8 mouse cellular contexts compared by ENCODE assay signal in the genomic region with DNA sequence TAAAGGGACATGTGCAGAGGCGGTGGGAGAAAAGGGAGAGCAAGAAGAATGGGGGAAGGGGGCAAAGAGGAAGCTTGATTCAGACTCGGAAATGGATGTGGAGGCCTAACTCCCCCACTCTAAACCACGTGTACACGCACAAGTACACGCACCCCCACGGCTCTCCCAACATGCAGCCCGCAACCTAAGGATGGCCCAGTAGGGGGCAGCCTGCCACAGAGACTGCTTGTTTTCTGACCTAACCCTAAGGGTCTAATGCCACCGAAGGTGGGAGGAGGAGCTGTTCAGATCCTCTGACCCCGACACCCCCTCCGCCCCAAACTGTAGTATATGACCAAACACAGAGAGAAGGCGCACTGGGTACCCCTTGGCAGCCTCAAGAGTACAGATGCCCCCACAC. TPM values are rescaled to one million over a fixed set of nuclear protein-coding genes. Genes with fewer than 3 reads are reported as not detected.
DNase-seq lines count a peak whose midpoint lies in the region; ATAC-seq and TF ChIP-seq lines count a peak whose summit lies in the region.

No protein-coding gene starts in this region.

- H3K36me3 ChIP-seq in MEL (ENCODE audit: control insufficient read depth in 1 of 2, insufficient read depth in 2 of 2, low read length in 2 of 2) = no peaks in the 10 kb centered on the region
- no peaks in the 10 kb centered on the region for H3K36me3 ChIP-seq in forebrain, embryonic 15.5 days
- no peaks in the 10 kb centered on the region for H3K36me3 ChIP-seq in hindbrain, embryonic 16.5 days (ENCODE audit: control insufficient read depth, insufficient read depth, low read length)

- no peaks in the 10 kb centered on the region for H3K9me3 ChIP-seq in MEL (replicated peaks; ENCODE audit: insufficient read depth, low read length)
- H3K9me3 ChIP-seq in forebrain, embryonic 15.5 days = no peaks in the 10 kb centered on the region
- H3K9me3 ChIP-seq in hindbrain, embryonic 16.5 days (ENCODE audit: control insufficient read depth, low read length) = no peaks in the 10 kb centered on the region

- DNase-seq in MEL (ENCODE audit: low read depth, low spot score) (peak; percentile 30), MN1 (ENCODE audit: low spot score) (no peak)
- peak; percentile 89 for DNase-seq in left cerebral cortex, adult 11 months (ENCODE audit: low spot score)
- DNase-seq in lung, postnatal 14 days = peak; percentile 58
- peak; percentile 88 to 91 for DNase-seq in right cerebral cortex, adult 2 months (ENCODE audit: low spot score in 2 of 2)

- H3K4me2 ChIP-seq in forebrain, embryonic 15.5 days (replicated peaks) = peak overlapping the region; percentile 95
- peak overlapping the region; percentile 95 for H3K4me2 ChIP-seq in hindbrain, embryonic 16.5 days (ENCODE audit: low read length)

- TF ChIP-seq RAD21 in MEL (IDR thresholded peaks at IDR 0.05; ENCODE audit: low read depth, low read length) = peak; percentile 15; the same call in 1 of the 2 replicates

- peak; percentile 55 to 71 (median 57) for TF ChIP-seq CTCF in MEL (IDR thresholded peaks at IDR 0.05 in 2 of 3, conservative IDR thresholded peaks at IDR 0.05 in 1 of 3; ENCODE audit: control insufficient read depth in 1 of 3, insufficient read depth in 1 of 3, low read depth in 2 of 3, low read length in 3 of 3, poor library complexity in 1 of 3, severe bottlenecking in 1 of 3)
- TF ChIP-seq CTCF in bone marrow macrophage, adult 2 months (IDR thresholded peaks at IDR 0.05; ENCODE audit: low read depth, low read length) = peak; percentile 48; the same call in 1 of the 2 replicates

- TF ChIP-seq POLR2A in MEL (IDR thresholded peaks at IDR 0.05; ENCODE audit: control insufficient read depth in 1 of 2, insufficient read depth in 1 of 2, low read depth in 1 of 2, low read length in 2 of 2, poor library complexity in 1 of 2) = no peak
- no peak for TF ChIP-seq POLR2A in bone marrow macrophage, adult 2 months (IDR thresholded peaks at IDR 0.05; ENCODE audit: borderline replicate concordance, low read depth, low read length)

- H3K27me3 ChIP-seq in MEL (ENCODE audit: control insufficient read depth in 1 of 2, insufficient read depth in 2 of 2, low read length in 2 of 2) = peaks cover 2 to 4% of the 10 kb centered on the region in 2 experiments; a peak in 1 of 4 replicates
- H3K27me3 ChIP-seq in forebrain, embryonic 15.5 days = no peaks in the 10 kb centered on the region
- H3K27me3 ChIP-seq in hindbrain, embryonic 16.5 days (replicated peaks; ENCODE audit: control insufficient read depth, insufficient read depth, low read length) = no peaks in the 10 kb centered on the region

- H3K79me2 ChIP-seq in MEL (ENCODE audit: control insufficient read depth, insufficient read depth, low read length, poor library complexity) = no peaks in the 10 kb centered on the region

- 8% methylated on average over 11 of the region's 11 CpGs for WGBS in forebrain, embryonic 15.5 days
- WGBS in hindbrain, embryonic 16.5 days = 4% methylated on average over 11 of the region's 11 CpGs

- H3K9ac ChIP-seq in MEL (ENCODE audit: control insufficient read depth, low read depth, low read length, poor library complexity, severe bottlenecking) = no peak overlapping the region
- H3K9ac ChIP-seq in forebrain, embryonic 15.5 days (replicated peaks) = peak overlapping the region; percentile 63
- H3K9ac ChIP-seq in hindbrain, embryonic 16.5 days (ENCODE audit: low read depth, low read length) = peak overlapping the region; percentile 71

- peak; percentile 60 for ATAC-seq in forebrain, embryonic 15.5 days (replicated peaks)
- peak; percentile 75 for ATAC-seq in hindbrain, embryonic 16.5 days

- H3K27ac ChIP-seq in MEL (ENCODE audit: control insufficient read depth, low read depth, low read length) = no peak overlapping the region
- H3K27ac ChIP-seq in bone marrow macrophage, adult 2 months (ENCODE audit: insufficient read depth, low read depth, low read length) = no peak overlapping the region
- H3K27ac ChIP-seq in forebrain, embryonic 15.5 days (replicated peaks) = peak overlapping the region; percentile 65; the same call in 1 of the 2 replicates
- H3K27ac ChIP-seq in hindbrain, embryonic 16.5 days (ENCODE audit: low read depth, low read length) = no peak overlapping the region

- no peak for TF ChIP-seq EP300 in MEL (IDR thresholded peaks at IDR 0.05; ENCODE audit: low read depth in 1 of 2, low read length in 2 of 2)

- H3K4me1 ChIP-seq in MEL (ENCODE audit: control insufficient read depth in 1 of 2, insufficient read depth in 2 of 2, low read length in 2 of 2) = no peaks in the 10 kb centered on the region
- 0 out of 2 replicates have a peak, but pooled peaks cover 2% of the 10 kb centered on the region for H3K4me1 ChIP-seq in bone marrow macrophage, adult 2 months (ENCODE audit: control insufficient read depth, insufficient read depth, low read length)
- peaks cover 33% of the 10 kb centered on the region for H3K4me1 ChIP-seq in forebrain, embryonic 15.5 days
- H3K4me1 ChIP-seq in hindbrain, embryonic 16.5 days (ENCODE audit: control insufficient read depth, insufficient read depth, low read depth, low read length) = peaks cover 10% of the 10 kb centered on the region

- no peak overlapping the region for H3K4me3 ChIP-seq in MEL (ENCODE audit: control insufficient read depth in 1 of 2, insufficient read depth in 1 of 2, low read depth in 2 of 2, low read length in 2 of 2)
- peak overlapping the region; percentile 51 for H3K4me3 ChIP-seq in bone marrow macrophage, adult 2 months (ENCODE audit: insufficient read depth, low read length)
- peak overlapping the region; percentile 52 for H3K4me3 ChIP-seq in forebrain, embryonic 15.5 days
- H3K4me3 ChIP-seq in hindbrain, embryonic 16.5 days (ENCODE audit: low read length) = peak overlapping the region; percentile 51

TF ChIP-seq in MEL, 35 proteins besides CTCF, POLR2A, EP300 and RAD21:
- TF ChIP-seq SMC3 (IDR thresholded peaks at IDR 0.05; ENCODE audit: low read depth, low read length) (peak; percentile 37), KAT2A (conservative IDR thresholded peaks at IDR 0.05; ENCODE audit: low read depth, low read length) (no peak), HCFC1 (IDR thresholded peaks at IDR 0.05; ENCODE audit: low read depth, low read length) (no peak), SIN3A (IDR thresholded peaks at IDR 0.05; ENCODE audit: low read length) (no peak), NELFE (IDR thresholded peaks at IDR 0.05; ENCODE audit: low read depth, low read length) (no peak), MEF2A (IDR thresholded peaks at IDR 0.05; ENCODE audit: extremely low read depth, insufficient replicate concordance, low read depth, low read length, poor library complexity, severe bottlenecking) (no peak), GATA1 (IDR thresholded peaks at IDR 0.05; ENCODE audit: low read depth, low read length) (no peak), ZNF384 (IDR thresholded peaks at IDR 0.05; ENCODE audit: low read depth, low read length) (no peak)

RNA-seq across cellular contexts. Expression of gene Chrm1, which starts 1.3 kb away (rescaled TPM):
- under 0.01 TPM in 1 of 2 replicates, not detected in the other for total RNA-seq in MEL (2012; rRNA removed)
- polyA plus RNA-seq in MEL (2012; ENCODE audit: insufficient read depth in 1 of 2, insufficient read length in 2 of 2, low read depth in 1 of 2, low replicate concordance in 2 of 2, missing spikeins in 1 of 2) = under 1 TPM in 1 of 2 experiments, not detected in 1; 0.01 TPM
- not detected in 2 replicates for polyA plus RNA-seq in bone marrow macrophage, adult 2 months (2012; ENCODE audit: insufficient read depth, insufficient read length, missing spikeins)
- polyA plus RNA-seq in forebrain, embryonic 15.5 days (2015; fragmentation: Nextera tagmentation; extraction: Ambion mirVana) = 5.1 and 5.4 TPM in 2 replicates
- 0.66 and 0.72 TPM in 2 replicates for polyA plus RNA-seq in hindbrain, embryonic 16.5 days (2015; fragmentation: Nextera tagmentation; extraction: Ambion mirVana)

RNA-seq across cellular contexts. Expression of gene Slc22a6, which starts 44.5 kb away (rescaled TPM):
- not detected in 2 replicates for total RNA-seq in MEL (2012; rRNA removed)
- polyA plus RNA-seq in MEL (2012; ENCODE audit: insufficient read depth in 1 of 2, insufficient read length in 2 of 2, low read depth in 1 of 2, low replicate concordance in 2 of 2, missing spikeins in 1 of 2) = not detected
- not detected in 2 replicates for polyA plus RNA-seq in bone marrow macrophage, adult 2 months (2012; ENCODE audit: insufficient read depth, insufficient read length, missing spikeins)
- polyA plus RNA-seq in forebrain, embryonic 15.5 days (2015; fragmentation: Nextera tagmentation; extraction: Ambion mirVana) = 6.6 and 7.8 TPM in 2 replicates
- 8.7 and 14.9 TPM in 2 replicates for polyA plus RNA-seq in hindbrain, embryonic 16.5 days (2015; fragmentation: Nextera tagmentation; extraction: Ambion mirVana)

Comparison
In these comparisons a context has a peak if more than half of its experiments do, and no peak if none do; other contexts are left out.
1. H3K4me3 ChIP-seq: peak in bone marrow macrophage, adult 2 months (single experiment), forebrain, embryonic 15.5 days (single experiment) and hindbrain, embryonic 16.5 days (single experiment); none in MEL (0 of 2).